17 mouse cellular contexts compared by ENCODE assay signal in genomic region chr9:89882583-89882982, GRCm38 (mm10). TPM values are rescaled to one million over a fixed set of nuclear protein-coding genes. Genes with fewer than 3 reads are reported as not detected.
"Had no signal": no experiment of that assay in that cellular context is flagged by ENCODE, and none has a peak within 500 bp of the region (broad histone marks: within the 10 kb centered on the region; RNA-seq: fewer than 3 reads in every experiment).

No protein-coding gene starts in this region.

- DNase-seq: kidney, adult 8-10 months; kidney, postnatal 4 days; left cerebral cortex, postnatal 4 days; lung, embryonic 14.5 days; lung, postnatal 10 days; lung, postnatal 4 days; right cerebral cortex, adult 18-20 months; thymus, adult 18-20 months; thymus, postnatal 14 days had no signal

- H3K4me1 ChIP-seq: limb, embryonic 13.5 days; midbrain, embryonic 12.5 days; neural tube, embryonic 12.5 days had no signal

- H3K27ac ChIP-seq: layer of hippocampus, adult 2 months; limb, embryonic 13.5 days; midbrain, embryonic 12.5 days; neural tube, embryonic 12.5 days had no signal

- H3K9ac ChIP-seq: limb, embryonic 13.5 days; lung, embryonic 14.5 days; midbrain, embryonic 12.5 days; neural tube, embryonic 12.5 days had no signal

- ATAC-seq: intestine, embryonic 16.5 days had no signal

- H3K36me3 ChIP-seq: limb, embryonic 13.5 days; midbrain, embryonic 12.5 days; neural tube, embryonic 12.5 days had no signal

- H3K4me2 ChIP-seq: limb, embryonic 13.5 days; liver, embryonic 11.5 days; lung, embryonic 14.5 days; midbrain, embryonic 12.5 days; neural tube, embryonic 12.5 days had no signal

- H3K4me3 ChIP-seq: layer of hippocampus, adult 2 months; limb, embryonic 13.5 days; midbrain, embryonic 12.5 days; neural tube, embryonic 12.5 days had no signal

RNA-seq across cellular contexts. Expression of gene Rasgrf1, which starts 27.1 kb away (rescaled TPM):
- total RNA-seq: megakaryocyte, adult 5-6 weeks; neutrophil, adult 5-6 weeks had no signal
- polyA plus RNA-seq: liver, embryonic 11.5 days had no signal
